Mouse (Mus musculus): ENCODE data around the gene Dnah10. TPM values are rescaled to one million over a fixed set of nuclear protein-coding genes. Genes with fewer than 3 reads are reported as not detected.
A peak's percentile ranks its signal among the peaks of the same experiment; 100 is the strongest.
"Not testable (repeated sequence)": the region's sequence is repeated elsewhere in the genome, so short reads cannot be mapped to it uniquely, and the experiment has no call there.

Gene Dnah10
- polyA plus RNA-seq, 1 experiment = 0.77 TPM

GRCm38 (mm10) chr5:124746220-124746619 is 21.3 kb downstream of the Dnah10 start:
- Histone ChIP-seq H3K27ac (ENCODE audit: insufficient read depth, low read length) (no peak overlapping the region), H3K4me3 (ENCODE audit: insufficient read depth, low read length) (no peak overlapping the region), H3K4me1 (ENCODE audit: control insufficient read depth, insufficient read depth, low read length) (no peaks in the 10 kb centered on the region)
- TF ChIP-seq POLR2A (IDR thresholded peaks at IDR 0.05; ENCODE audit: extremely low read depth, insufficient read depth, low read length) (no peak), CTCF (IDR thresholded peaks at IDR 0.05; ENCODE audit: extremely low read depth, insufficient read depth, low read length) (no peak)

- no peaks in the 10 kb centered on the region for H3K4me1 ChIP-seq (ENCODE audit: control insufficient read depth, insufficient read depth, low read length)
- no peak overlapping the region for H3K27ac ChIP-seq (ENCODE audit: insufficient read depth, low read length)
- no peak overlapping the region for H3K4me3 ChIP-seq (ENCODE audit: insufficient read depth, low read length)
- TF ChIP-seq CTCF (IDR thresholded peaks at IDR 0.05; ENCODE audit: extremely low read depth, insufficient read depth, low read length) = no peak
- TF ChIP-seq POLR2A (IDR thresholded peaks at IDR 0.05; ENCODE audit: extremely low read depth, insufficient read depth, low read length) = no peak
These were observed 23.4 kb downstream of the Dnah10 start for GRCm38 (mm10) chr5:124748296-124748695.

GRCm38 (mm10) chr5:124751656-124752055 is 26.8 kb downstream of the Dnah10 start:
- Histone ChIP-seq H3K4me1 (ENCODE audit: control insufficient read depth, insufficient read depth, low read length) (no peaks in the 10 kb centered on the region), H3K27ac (ENCODE audit: insufficient read depth, low read length) (no peak overlapping the region), H3K4me3 (ENCODE audit: insufficient read depth, low read length) (no peak overlapping the region)
- TF ChIP-seq CTCF (IDR thresholded peaks at IDR 0.05; ENCODE audit: extremely low read depth, insufficient read depth, low read length) (no peak), POLR2A (IDR thresholded peaks at IDR 0.05; ENCODE audit: extremely low read depth, insufficient read depth, low read length) (no peak)

- H3K4me3 ChIP-seq (ENCODE audit: insufficient read depth, low read length) = no peak overlapping the region
These were observed 36.1 kb downstream of the Dnah10 start for GRCm38 (mm10) chr5:124761011-124761410.

GRCm38 (mm10) chr5:124761787-124762186 is 36.9 kb downstream of the Dnah10 start:
- H3K27ac ChIP-seq (ENCODE audit: insufficient read depth, low read length) = no peak overlapping the region
- H3K4me1 ChIP-seq (ENCODE audit: control insufficient read depth, insufficient read depth, low read length) = no peaks in the 10 kb centered on the region
- TF ChIP-seq CTCF (IDR thresholded peaks at IDR 0.05; ENCODE audit: extremely low read depth, insufficient read depth, low read length) (no peak), POLR2A (IDR thresholded peaks at IDR 0.05; ENCODE audit: extremely low read depth, insufficient read depth, low read length) (no peak)
- H3K4me3 ChIP-seq (ENCODE audit: insufficient read depth, low read length) = no peak overlapping the region

More at GRCm38 (mm10) chr5:124761011-124761410, 36.1 kb downstream of the Dnah10 start:
- Histone ChIP-seq H3K27ac (ENCODE audit: insufficient read depth, low read length) (no peak overlapping the region), H3K4me1 (ENCODE audit: control insufficient read depth, insufficient read depth, low read length) (no peaks in the 10 kb centered on the region)
- TF ChIP-seq POLR2A (IDR thresholded peaks at IDR 0.05; ENCODE audit: extremely low read depth, insufficient read depth, low read length) (no peak), CTCF (IDR thresholded peaks at IDR 0.05; ENCODE audit: extremely low read depth, insufficient read depth, low read length) (peak; percentile 42)

GRCm38 (mm10) chr5:124774552-124774951 is 49.7 kb downstream of the Dnah10 start:
- no peaks in the 10 kb centered on the region for H3K4me1 ChIP-seq (ENCODE audit: control insufficient read depth, insufficient read depth, low read length)
- no peak overlapping the region for H3K4me3 ChIP-seq (ENCODE audit: insufficient read depth, low read length)
- no peak overlapping the region for H3K27ac ChIP-seq (ENCODE audit: insufficient read depth, low read length)
- TF ChIP-seq POLR2A (IDR thresholded peaks at IDR 0.05; ENCODE audit: extremely low read depth, insufficient read depth, low read length) = no peak
- no peak for TF ChIP-seq CTCF (IDR thresholded peaks at IDR 0.05; ENCODE audit: extremely low read depth, insufficient read depth, low read length)

- not testable (repeated sequence) for H3K4me3 ChIP-seq (ENCODE audit: insufficient read depth, low read length); H3K27ac ChIP-seq (ENCODE audit: insufficient read depth, low read length); H3K4me1 ChIP-seq (ENCODE audit: control insufficient read depth, insufficient read depth, low read length)
- TF ChIP-seq CTCF (IDR thresholded peaks at IDR 0.05; ENCODE audit: extremely low read depth, insufficient read depth, low read length) = peak; percentile 26; the same call in 1 of the 2 replicates
These were observed 51.4 kb downstream of the Dnah10 start for GRCm38 (mm10) chr5:124776289-124776688.

- Histone ChIP-seq H3K27ac (ENCODE audit: insufficient read depth, low read length) (no peak overlapping the region), H3K4me3 (ENCODE audit: insufficient read depth, low read length) (no peak overlapping the region), H3K4me1 (ENCODE audit: control insufficient read depth, insufficient read depth, low read length) (no peaks in the 10 kb centered on the region)
- no peak for TF ChIP-seq POLR2A (IDR thresholded peaks at IDR 0.05; ENCODE audit: extremely low read depth, insufficient read depth, low read length)
- peak; percentile 87 for TF ChIP-seq CTCF (IDR thresholded peaks at IDR 0.05; ENCODE audit: extremely low read depth, insufficient read depth, low read length)
These were observed 52.4 kb downstream of the Dnah10 start for GRCm38 (mm10) chr5:124777178-124777709.

- H3K27ac ChIP-seq (ENCODE audit: insufficient read depth, low read length) = no peak overlapping the region
- H3K4me1 ChIP-seq (ENCODE audit: control insufficient read depth, insufficient read depth, low read length) = no peaks in the 10 kb centered on the region
- TF ChIP-seq POLR2A (IDR thresholded peaks at IDR 0.05; ENCODE audit: extremely low read depth, insufficient read depth, low read length) = no peak
- TF ChIP-seq CTCF (IDR thresholded peaks at IDR 0.05; ENCODE audit: extremely low read depth, insufficient read depth, low read length) = no peak
- no peak overlapping the region for H3K4me3 ChIP-seq (ENCODE audit: insufficient read depth, low read length)
These were observed 55.0 kb downstream of the Dnah10 start for GRCm38 (mm10) chr5:124779926-124780325.

- TF ChIP-seq POLR2A (IDR thresholded peaks at IDR 0.05; ENCODE audit: extremely low read depth, insufficient read depth, low read length) (no peak), CTCF (IDR thresholded peaks at IDR 0.05; ENCODE audit: extremely low read depth, insufficient read depth, low read length) (no peak)
- Histone ChIP-seq H3K27ac (ENCODE audit: insufficient read depth, low read length) (no peak overlapping the region), H3K4me1 (ENCODE audit: control insufficient read depth, insufficient read depth, low read length) (no peaks in the 10 kb centered on the region), H3K4me3 (ENCODE audit: insufficient read depth, low read length) (no peak overlapping the region)
These were observed 56.8 kb downstream of the Dnah10 start for GRCm38 (mm10) chr5:124781696-124782095.

Measured in cortical plate, adult 2 months (tissue).